Mouse (Mus musculus) CD4-positive, CD25-positive, alpha-beta regulatory T cell, adult 2 months (primary cell): Measurements from ENCODE around the gene Gm9844.
"Not testable (repeated sequence)": the region's sequence is repeated elsewhere in the genome, so short reads cannot be mapped to it uniquely, and the experiment has no call there.

Source experiments
- DNase-seq: peaks from one replicate; pipeline ENCODE4 v3.0.0-alpha.2; 2012; ENCODE audit warnings: low read depth, low spot score

Gene Gm9844

GRCm38 (mm10) chr7:24861913-24862312 lies at the start of gene Gm9844:
Gene Gm9844 (plus strand): TSS chr7:24862213.
- no peak for DNase-seq

GRCm38 (mm10) chr7:24817502-24817901 lies 44.5 kb upstream of the Gm9844 start:
- DNase-seq = peak; percentile 89

- DNase-seq = no peak
Observed at GRCm38 (mm10) chr7:24824452-24824851, 37.6 kb upstream of the Gm9844 start.

- no peak for DNase-seq
Observed at GRCm38 (mm10) chr7:24827181-24827580, 34.8 kb upstream of the Gm9844 start.

GRCm38 (mm10) chr7:24838732-24839409 lies 23.1 kb upstream of the Gm9844 start:
- peak; percentile 53 for DNase-seq

GRCm38 (mm10) chr7:24839410-24839808 lies 22.6 kb upstream of the Gm9844 start:
- DNase-seq = peak; percentile 39

- no peak for DNase-seq
Observed at GRCm38 (mm10) chr7:24840331-24840730, 21.7 kb upstream of the Gm9844 start.

GRCm38 (mm10) chr7:24841009-24841408 lies 21.0 kb upstream of the Gm9844 start:
- no peak for DNase-seq

GRCm38 (mm10) chr7:24844144-24844543 lies 17.9 kb upstream of the Gm9844 start:
- DNase-seq = no peak

- DNase-seq = no peak
Observed at GRCm38 (mm10) chr7:24845181-24845580, 16.8 kb upstream of the Gm9844 start.

GRCm38 (mm10) chr7:24845713-24846112 lies 16.3 kb upstream of the Gm9844 start:
- DNase-seq = peak; percentile 65

- not testable (repeated sequence) for DNase-seq
Observed at GRCm38 (mm10) chr7:24846576-24846975, 15.4 kb upstream of the Gm9844 start.

- no peak for DNase-seq
Observed at GRCm38 (mm10) chr7:24850162-24850561, 11.9 kb upstream of the Gm9844 start.

GRCm38 (mm10) chr7:24850899-24851303 lies 11.1 kb upstream of the Gm9844 start:
- no peak for DNase-seq

GRCm38 (mm10) chr7:24851596-24852325 lies 10.3 kb upstream of the Gm9844 start:
- no peak for DNase-seq

GRCm38 (mm10) chr7:24852557-24853232 lies 9.3 kb upstream of the Gm9844 start:
- no peak for DNase-seq

- no peak for DNase-seq
Observed at GRCm38 (mm10) chr7:24853233-24853563, 8.8 kb upstream of the Gm9844 start.

GRCm38 (mm10) chr7:24853695-24854094 lies 8.3 kb upstream of the Gm9844 start:
- DNase-seq = no peak

GRCm38 (mm10) chr7:24856460-24857120 lies 5.4 kb upstream of the Gm9844 start:
- DNase-seq = no peak

- DNase-seq = no peak
Observed at GRCm38 (mm10) chr7:24859234-24859633, 2.8 kb upstream of the Gm9844 start.

- no peak for DNase-seq
Observed at GRCm38 (mm10) chr7:24862853-24863252, 840 bp downstream of the Gm9844 start.

- DNase-seq = no peak
Observed at GRCm38 (mm10) chr7:24864156-24864555, 2.1 kb downstream of the Gm9844 start.
